Mouse (Mus musculus): ENCODE measurements around the gene Nuf2. TPM values are rescaled to one million over a fixed set of nuclear protein-coding genes. Genes with fewer than 3 reads are reported as not detected.
"Not testable (repeated sequence)": the region's sequence is repeated elsewhere in the genome, so short reads cannot be mapped to it uniquely, and the experiment has no call there.

Nuf2 gene
- total and polyA plus RNA-seq, 2 experiments from 2014 or later, result 5.9 to 13.0 TPM

DNA sequence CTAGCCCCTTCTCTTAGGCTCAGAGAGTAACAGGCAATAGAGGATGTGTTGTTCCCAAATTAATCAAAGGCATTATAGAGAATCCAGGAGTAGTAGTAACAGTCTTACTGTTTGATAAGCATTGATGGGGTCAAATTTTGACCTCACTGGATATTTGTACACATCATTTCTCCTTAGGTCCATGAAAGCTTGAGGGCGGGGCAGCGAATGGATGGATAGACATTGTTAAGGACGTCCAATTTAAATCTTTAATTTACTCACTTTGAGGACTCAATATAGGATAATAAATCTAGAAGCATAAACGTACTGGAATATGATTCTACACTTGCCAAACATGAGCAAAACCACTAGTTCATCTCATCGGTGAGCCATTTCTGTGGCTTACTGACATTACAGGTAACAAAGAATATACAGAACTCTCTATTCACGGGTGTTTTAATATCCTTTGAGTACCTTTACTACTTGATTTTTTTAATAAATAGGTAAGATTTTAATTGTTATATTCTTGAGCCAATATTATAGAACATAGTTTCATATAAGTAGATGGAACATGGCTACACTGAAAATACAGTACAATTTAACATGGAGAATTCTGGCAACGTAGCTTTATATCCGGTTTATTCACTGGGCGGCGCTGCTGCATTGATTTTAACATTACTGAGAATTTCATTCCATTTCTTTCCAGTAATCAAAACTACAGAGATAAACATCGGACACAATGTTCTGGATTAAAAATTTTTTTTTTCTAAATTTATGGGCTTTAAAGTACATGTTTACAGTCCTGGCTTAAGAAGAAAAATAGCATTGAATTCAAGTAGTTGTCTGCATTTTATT is 655 bp upstream of the Nuf2 start:
- Histone ChIP-seq H3K27ac (peak overlapping the region; percentile 85), H3K4me2 (ENCODE audit: low read depth, low read length) (peak overlapping the region; percentile 86), H3K4me1 (ENCODE audit: insufficient read depth, low read length) (no peaks in the 10 kb centered on the region), H3K36me3 (ENCODE audit: insufficient read depth, low read length) (no peaks in the 10 kb centered on the region), H3K4me3 (ENCODE audit: low read length) (peak overlapping the region; percentile 53), H3K27me3 (ENCODE audit: insufficient read depth, low read length) (no peaks in the 10 kb centered on the region), H3K9me3 (ENCODE audit: low read length) (no peaks in the 10 kb centered on the region), H3K9ac (replicated peaks; ENCODE audit: low read length) (peak overlapping the region; percentile 50)
- DNase-seq (ENCODE audit: low spot score) (peak; percentile 90), ATAC-seq (peak; percentile 21; the same call in 1 of the 2 replicates)
- WGBS, result 6% methylated on average over 11 of the region's 11 CpGs
- peak; percentile 73 for TF ChIP-seq CTCF (IDR thresholded peaks at IDR 0.05; ENCODE audit: low read depth)

DNA sequence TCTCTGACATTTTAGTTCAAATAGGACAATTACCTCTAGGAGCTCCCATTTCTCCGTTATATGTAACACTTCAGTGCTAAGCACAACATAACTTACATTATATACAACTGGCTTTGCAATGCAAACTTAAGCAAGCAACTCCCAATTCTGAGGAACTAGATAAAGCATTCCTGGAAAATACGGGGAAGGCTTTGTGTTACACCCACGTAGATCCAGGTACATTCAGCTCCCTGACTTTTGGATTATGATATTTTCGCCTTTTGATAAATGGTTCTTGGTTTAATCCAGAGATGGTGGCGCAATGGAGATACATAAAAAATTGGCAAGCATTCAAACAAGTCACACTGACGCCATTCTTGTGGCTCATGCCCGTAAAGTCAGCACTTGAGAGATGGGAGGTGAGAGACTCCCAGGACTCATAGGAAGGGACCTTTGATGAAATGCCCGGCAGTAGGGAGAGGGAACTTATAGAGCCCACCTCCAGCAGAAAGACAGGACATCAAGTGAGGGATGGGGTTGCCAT is 1.2 kb downstream of the Nuf2 start:
- Histone ChIP-seq H3K9me3 (ENCODE audit: low read length) (no peaks in the 10 kb centered on the region), H3K4me2 (ENCODE audit: low read depth, low read length) (peak overlapping the region; percentile 16; the same call in 1 of the 2 replicates), H3K9ac (replicated peaks; ENCODE audit: low read length) (no peak overlapping the region), H3K4me3 (ENCODE audit: low read length) (no peak overlapping the region), H3K27me3 (ENCODE audit: insufficient read depth, low read length) (no peaks in the 10 kb centered on the region), H3K27ac (no peak overlapping the region), H3K36me3 (ENCODE audit: insufficient read depth, low read length) (no peaks in the 10 kb centered on the region), H3K4me1 (ENCODE audit: insufficient read depth, low read length) (no peaks in the 10 kb centered on the region)
- 71% methylated on average over 8 of the region's 8 CpGs for WGBS
- DNase-seq (ENCODE audit: low spot score) (no peak), ATAC-seq (no peak)
- no peak for TF ChIP-seq CTCF (IDR thresholded peaks at IDR 0.05; ENCODE audit: low read depth)

DNA sequence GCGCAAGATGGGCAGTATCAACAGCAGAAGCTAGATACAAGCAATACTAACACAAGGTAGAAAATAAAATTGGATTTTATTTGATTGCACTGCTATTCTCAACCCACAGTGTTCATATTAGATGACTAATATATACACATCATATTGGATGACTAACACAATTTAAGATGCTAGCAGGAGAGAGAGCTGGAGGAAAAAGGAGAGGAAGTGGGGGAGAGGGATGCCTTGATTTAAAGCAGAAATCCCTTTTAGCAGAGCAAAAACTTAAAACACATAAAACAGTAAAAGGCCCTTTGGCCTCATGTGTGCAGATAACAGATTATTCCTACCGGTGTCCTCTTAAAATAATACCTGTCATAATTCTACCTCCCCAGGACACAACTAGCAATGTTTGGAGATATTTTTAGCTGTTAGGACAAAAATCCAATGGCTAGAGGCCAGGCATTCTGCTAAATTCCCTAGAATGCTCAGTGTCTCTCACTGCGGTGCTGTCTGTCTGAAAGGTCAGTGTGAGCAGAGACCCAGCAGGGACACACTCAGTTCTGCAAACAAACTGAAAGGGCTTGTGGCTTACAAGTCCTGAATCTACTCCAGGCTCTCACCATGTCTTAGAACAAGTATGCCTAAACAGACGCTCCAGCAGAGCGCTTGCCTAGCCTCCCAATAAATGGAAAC is 5.1 kb downstream of the Nuf2 start:
- WGBS, result 89% methylated on average over 5 of the region's 5 CpGs
- no peaks in the 10 kb centered on the region for H3K36me3 ChIP-seq (ENCODE audit: insufficient read depth, low read length)
- H3K4me1 ChIP-seq (ENCODE audit: insufficient read depth, low read length), result no peaks in the 10 kb centered on the region
- no peak overlapping the region for H3K9ac ChIP-seq (replicated peaks; ENCODE audit: low read length)
- DNase-seq (ENCODE audit: low spot score) (no peak), ATAC-seq (no peak)
- TF ChIP-seq CTCF (IDR thresholded peaks at IDR 0.05; ENCODE audit: low read depth), result no peak
- no peaks in the 10 kb centered on the region for H3K27me3 ChIP-seq (ENCODE audit: insufficient read depth, low read length)
- no peaks in the 10 kb centered on the region for H3K9me3 ChIP-seq (ENCODE audit: low read length)
- H3K4me3 ChIP-seq (ENCODE audit: low read length), result no peak overlapping the region
- H3K27ac ChIP-seq, result no peak overlapping the region
- H3K4me2 ChIP-seq (ENCODE audit: low read depth, low read length), result no peak overlapping the region

DNA sequence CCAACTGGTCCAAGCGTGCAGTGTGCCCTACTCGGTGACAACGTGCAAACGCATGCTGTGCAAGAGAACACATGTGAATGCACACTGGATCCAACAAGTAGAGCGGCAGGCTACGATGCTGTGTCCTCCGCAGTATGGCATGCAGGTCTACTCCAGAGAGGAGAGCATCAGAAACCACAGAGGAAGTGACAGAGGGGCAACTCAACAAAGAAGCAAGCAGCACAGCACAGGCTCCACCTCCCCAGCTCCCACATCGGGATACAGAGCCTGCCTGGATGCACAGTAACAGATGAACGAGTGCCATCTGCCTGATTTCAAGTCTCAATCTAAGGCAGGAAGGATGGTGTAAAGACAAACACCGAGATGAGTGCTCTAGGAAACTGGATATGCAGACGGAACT is 11.9 kb downstream of the Nuf2 start:
- Histone ChIP-seq H3K4me2 (ENCODE audit: low read depth, low read length) (no peak overlapping the region), H3K9ac (replicated peaks; ENCODE audit: low read length) (no peak overlapping the region), H3K9me3 (ENCODE audit: low read length) (no peaks in the 10 kb centered on the region), H3K4me1 (ENCODE audit: insufficient read depth, low read length) (no peaks in the 10 kb centered on the region), H3K27me3 (ENCODE audit: insufficient read depth, low read length) (no peaks in the 10 kb centered on the region), H3K27ac (no peak overlapping the region), H3K4me3 (ENCODE audit: low read length) (no peak overlapping the region), H3K36me3 (ENCODE audit: insufficient read depth, low read length) (no peaks in the 10 kb centered on the region)
- no peak for TF ChIP-seq CTCF (IDR thresholded peaks at IDR 0.05; ENCODE audit: low read depth)
- 90% methylated on average over 11 of the region's 11 CpGs for WGBS
- DNase-seq (ENCODE audit: low spot score) (no peak), ATAC-seq (no peak)

DNA sequence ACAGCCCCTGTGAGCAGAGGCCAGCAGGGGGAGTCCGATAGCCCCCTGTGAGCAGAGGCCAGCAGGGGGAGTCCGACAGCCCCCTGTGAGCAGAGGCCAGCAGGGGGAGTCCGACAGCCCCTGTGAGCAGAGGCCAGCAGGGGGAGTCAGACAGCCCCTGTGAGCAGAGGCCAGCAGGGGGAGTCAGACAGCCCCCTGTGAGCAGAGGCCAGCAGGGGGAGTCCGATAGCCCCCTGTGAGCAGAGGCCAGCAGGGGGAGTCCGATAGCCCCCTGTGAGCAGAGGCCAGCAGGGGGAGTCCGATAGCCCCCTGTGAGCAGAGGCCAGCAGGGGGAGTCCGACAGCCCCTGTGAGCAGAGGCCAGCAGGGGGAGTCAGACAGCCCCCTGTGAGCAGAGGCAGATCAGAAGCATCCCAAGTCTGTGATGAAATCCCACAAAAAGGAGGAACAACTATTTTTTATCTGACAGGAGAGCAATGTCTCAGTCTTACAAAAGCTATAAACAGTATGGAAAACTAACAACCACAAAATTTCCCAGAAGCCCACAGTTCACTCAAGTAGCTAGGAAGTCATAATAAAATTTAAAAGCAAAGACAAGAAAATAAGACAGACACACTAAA is 13.3 kb downstream of the Nuf2 start:
- not testable (repeated sequence) for H3K27ac ChIP-seq; H3K4me1 ChIP-seq (ENCODE audit: insufficient read depth, low read length); H3K27me3 ChIP-seq (ENCODE audit: insufficient read depth, low read length); H3K4me3 ChIP-seq (ENCODE audit: low read length); H3K4me2 ChIP-seq (ENCODE audit: low read depth, low read length); H3K9me3 ChIP-seq (ENCODE audit: low read length); DNase-seq (ENCODE audit: low spot score); ATAC-seq; H3K9ac ChIP-seq (replicated peaks; ENCODE audit: low read length); H3K36me3 ChIP-seq (ENCODE audit: insufficient read depth, low read length)
- TF ChIP-seq CTCF (IDR thresholded peaks at IDR 0.05; ENCODE audit: low read depth), result peak; percentile 33; the same call in 1 of the 2 replicates
- WGBS, result 95% methylated on average over 6 of the region's 7 CpGs

DNA sequence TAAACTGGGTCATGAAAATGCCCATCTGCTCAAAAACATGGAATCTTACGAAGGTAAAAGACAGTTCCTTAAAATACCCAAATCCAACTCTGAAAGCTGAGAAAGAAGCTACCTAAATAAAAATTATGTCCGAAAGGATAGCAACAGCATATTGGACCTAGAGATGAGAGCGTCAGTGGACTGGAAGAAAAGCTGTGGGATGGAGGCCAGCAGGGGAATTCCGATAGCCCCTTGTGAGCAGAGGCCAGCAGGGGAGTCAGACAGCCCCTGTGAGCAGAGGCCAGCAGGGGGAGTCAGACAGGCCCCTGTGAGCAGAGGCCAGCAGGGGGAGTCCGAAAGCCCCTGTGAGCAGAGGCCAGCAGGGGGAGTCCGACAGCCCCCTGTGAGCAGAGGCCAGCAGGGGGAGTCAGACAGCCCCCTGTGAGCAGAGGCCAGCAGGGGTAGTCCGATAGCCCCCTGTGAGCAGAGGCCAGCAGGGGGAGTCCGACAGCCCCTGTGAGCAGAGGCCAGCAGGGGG is 13.8 kb downstream of the Nuf2 start:
- Histone ChIP-seq H3K27me3 (ENCODE audit: insufficient read depth, low read length) (no peaks in the 10 kb centered on the region), H3K27ac (no peak overlapping the region), H3K9me3 (ENCODE audit: low read length) (no peaks in the 10 kb centered on the region), H3K36me3 (ENCODE audit: insufficient read depth, low read length) (no peaks in the 10 kb centered on the region; the same call in 1 of the 2 replicates), H3K4me2 (ENCODE audit: low read depth, low read length) (no peak overlapping the region), H3K4me3 (ENCODE audit: low read length) (no peak overlapping the region), H3K4me1 (ENCODE audit: insufficient read depth, low read length) (no peaks in the 10 kb centered on the region), H3K9ac (replicated peaks; ENCODE audit: low read length) (no peak overlapping the region)
- WGBS, result 92% methylated on average over 8 of the region's 8 CpGs
- ATAC-seq, result no peak
- TF ChIP-seq CTCF (IDR thresholded peaks at IDR 0.05; ENCODE audit: low read depth), result peak; percentile 41
- DNase-seq (ENCODE audit: low spot score), result no peak
